Mouse (Mus musculus) limb, embryonic 12.5 days (tissue): ENCODE data around the gene Zfp503. TPM values are rescaled to one million over a fixed set of nuclear protein-coding genes. Genes with fewer than 3 reads are reported as not detected.

Experiments used
- ATAC-seq: fragments of 200-750 bp; cut with Nextera tagmentation; 2 replicates; pipeline ENCODE4 v1.8.0; 2017; ENCODE audit warnings: low read depth, moderate TSS enrichment; ENCODE audit not compliant: insufficient number of reproducible peaks, insufficient read depth, low FRiP score, low TSS enrichment
- H3K27ac ChIP-seq: fragments of 300-500 bp; sonication (generic); 2 replicates; pipeline ENCODE4 v1.5.1; 2016; ENCODE audit warnings: mild to moderate bottlenecking, moderate library complexity
- H3K27me3 ChIP-seq: fragments of 300-500 bp; sonication (generic); 2 replicates; pipeline ENCODE4 v1.6.1; 2016; ENCODE audit warnings: mild to moderate bottlenecking, moderate library complexity
- H3K36me3 ChIP-seq: fragments of 300-500 bp; sonication (generic); 2 replicates; pipeline ENCODE4 v1.6.1; 2016; ENCODE audit warnings: mild to moderate bottlenecking, moderate library complexity
- H3K4me1 ChIP-seq: fragments of 300-500 bp; sonication (generic); replicated peaks from 2 replicates; pipeline ENCODE4 v1.6.1; 2016
- H3K4me2 ChIP-seq: fragments of 300-500 bp; sonication (generic); 2 replicates; pipeline ENCODE4 v1.6.1; 2016; ENCODE audit warnings: mild to moderate bottlenecking, moderate library complexity
- H3K4me3 ChIP-seq: fragments of 300-500 bp; sonication (generic); replicated peaks from 2 replicates; pipeline ENCODE4 v1.5.1; 2016; ENCODE audit warnings: mild to moderate bottlenecking
- H3K9ac ChIP-seq: fragments of 300-500 bp; sonication (generic); replicated peaks from 2 replicates; pipeline ENCODE4 v1.6.1; 2016; ENCODE audit warnings: mild to moderate bottlenecking, moderate library complexity
- H3K9me3 ChIP-seq: fragments of 300-500 bp; sonication (generic); 2 replicates; pipeline ENCODE4 v1.6.1; 2016; ENCODE audit warnings: mild to moderate bottlenecking, moderate library complexity
- WGBS: fragments of 180-500 bp; shearing (Covaris S2); methylation state at CpG from one replicate; pipeline ENCODE4 v1.1.7; 2016; 5-methylcytosine and 5-hydroxymethylcytosine counted together
- polyA plus RNA-seq: library from polyadenylated mRNA; unstranded; fragments of >200 nt; fragmentation: Nextera tagmentation; extraction: Ambion mirVana; gene quantifications from 2 replicates; pipeline ENCODE4 v1.2.1, GENCODE M21; 2016

Gene Zfp503
- polyA plus RNA-seq, 1 experiment from 2014 or later, result 47.1 TPM

GRCm38 (mm10) chr14:21992321-21992885 is 3.0 kb upstream of the Zfp503 start:
- no peak overlapping the region for H3K9ac ChIP-seq
- H3K36me3 ChIP-seq, result no peaks in the 10 kb centered on the region
- 34% methylated on average over 4 of the region's 4 CpGs for WGBS
- no peak for ATAC-seq
- no peak overlapping the region for H3K27ac ChIP-seq
- no peaks in the 10 kb centered on the region for H3K9me3 ChIP-seq
- peaks cover 73% of the 10 kb centered on the region for H3K27me3 ChIP-seq
- H3K4me2 ChIP-seq, result peak overlapping the region; percentile 86
- peaks cover 61% of the 10 kb centered on the region for H3K4me1 ChIP-seq
- H3K4me3 ChIP-seq, result peak overlapping the region; percentile 89

DNA sequence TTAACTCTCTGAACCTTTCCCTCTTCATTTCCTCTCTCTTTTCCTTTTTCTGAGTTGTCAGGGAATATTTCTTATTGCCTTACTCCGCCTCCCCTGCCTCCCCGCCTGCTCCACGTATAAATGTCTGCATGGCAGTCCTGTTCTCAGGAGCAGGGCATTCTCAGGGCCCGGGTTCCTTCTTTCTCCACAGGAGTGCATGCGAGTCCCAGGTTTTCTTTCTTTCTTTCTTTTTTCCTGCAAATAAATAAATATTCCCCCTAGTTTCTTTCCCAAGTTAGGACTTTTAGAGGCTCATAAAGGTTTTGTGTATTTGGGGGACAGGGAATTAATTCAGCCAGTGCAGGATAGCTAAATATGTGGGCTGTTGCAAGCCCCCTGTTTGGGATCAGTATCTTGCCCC is 2.5 kb upstream of the Zfp503 start:
- H3K9me3 ChIP-seq, result no peaks in the 10 kb centered on the region
- peaks cover 61% of the 10 kb centered on the region for H3K4me1 ChIP-seq
- H3K4me3 ChIP-seq, result peak overlapping the region; percentile 89
- peaks cover 70% of the 10 kb centered on the region for H3K27me3 ChIP-seq
- H3K27ac ChIP-seq, result no peak overlapping the region
- H3K9ac ChIP-seq, result no peak overlapping the region
- WGBS, result 7% methylated on average over 5 of the region's 5 CpGs
- no peaks in the 10 kb centered on the region for H3K36me3 ChIP-seq
- H3K4me2 ChIP-seq, result peak overlapping the region; percentile 86
- no peak for ATAC-seq

GRCm38 (mm10) chr14:21991251-21991780 is 1.9 kb upstream of the Zfp503 start:
- WGBS, result under 1% methylated on average over 26 of the region's 26 CpGs
- H3K27me3 ChIP-seq, result peaks cover 65% of the 10 kb centered on the region
- H3K4me3 ChIP-seq, result peak overlapping the region; percentile 89
- no peak for ATAC-seq
- H3K9ac ChIP-seq, result peak overlapping the region; percentile 58
- H3K9me3 ChIP-seq, result no peaks in the 10 kb centered on the region
- H3K27ac ChIP-seq, result peak overlapping the region; percentile 29; the same call in 1 of the 2 replicates
- peak overlapping the region; percentile 86 for H3K4me2 ChIP-seq
- H3K4me1 ChIP-seq, result peaks cover 61% of the 10 kb centered on the region
- no peaks in the 10 kb centered on the region for H3K36me3 ChIP-seq

- peaks cover 63% of the 10 kb centered on the region for H3K4me1 ChIP-seq
- no peaks in the 10 kb centered on the region for H3K9me3 ChIP-seq
- peak overlapping the region; percentile 89 for H3K4me3 ChIP-seq
- H3K36me3 ChIP-seq, result peaks cover 7% of the 10 kb centered on the region
- no peak for ATAC-seq
- 1% methylated on average over 31 of the region's 31 CpGs for WGBS
- peaks cover 64% of the 10 kb centered on the region for H3K27me3 ChIP-seq
- H3K27ac ChIP-seq, result peak overlapping the region; percentile 85
- H3K9ac ChIP-seq, result peak overlapping the region; percentile 61
- peak overlapping the region; percentile 86 for H3K4me2 ChIP-seq
These were observed 1.1 kb upstream of the Zfp503 start for GRCm38 (mm10) chr14:21990321-21991021.

DNA sequence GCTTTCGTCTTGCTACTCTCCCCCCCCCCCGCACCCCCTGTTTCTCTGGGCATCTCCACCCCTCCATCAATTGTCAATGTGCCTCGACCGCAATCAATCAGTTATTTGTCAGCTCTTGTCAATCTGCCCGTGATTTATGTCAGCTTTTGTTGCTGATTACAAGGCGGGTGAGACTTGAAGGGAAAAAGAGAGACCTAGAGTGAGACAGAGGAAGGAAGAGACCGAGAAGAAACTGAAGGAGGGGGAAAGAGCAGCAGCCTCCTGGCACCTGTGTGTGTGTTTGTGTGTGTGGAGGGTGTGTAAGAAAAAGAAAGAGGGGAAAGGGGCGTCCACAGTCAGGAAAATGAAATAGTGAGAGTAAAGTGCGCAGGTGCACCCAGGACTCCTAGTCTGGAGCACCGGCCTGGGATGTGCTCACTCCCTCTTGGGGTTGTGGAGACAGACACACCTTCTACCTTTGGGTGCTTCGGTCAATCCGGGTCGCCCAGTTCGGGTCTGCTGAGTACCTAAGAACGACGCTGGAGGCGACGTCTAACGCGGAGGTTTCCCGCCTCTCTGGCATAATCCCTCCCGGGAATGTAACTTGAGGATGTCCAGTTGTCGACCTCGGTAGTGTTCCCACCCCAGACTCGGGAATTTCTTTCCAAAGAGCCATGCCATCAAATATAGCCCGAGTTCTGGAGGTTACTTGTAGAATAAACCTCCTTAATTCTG is 667 bp downstream of the Zfp503 start:
- peak overlapping the region; percentile 86 for H3K4me2 ChIP-seq
- peak overlapping the region; percentile 61 for H3K9ac ChIP-seq
- H3K9me3 ChIP-seq, result no peaks in the 10 kb centered on the region
- peaks cover 56% of the 10 kb centered on the region for H3K27me3 ChIP-seq
- H3K4me3 ChIP-seq, result peak overlapping the region; percentile 89
- peak overlapping the region; percentile 85 for H3K27ac ChIP-seq
- H3K36me3 ChIP-seq, result peaks cover 19% of the 10 kb centered on the region
- H3K4me1 ChIP-seq, result peaks cover 54% of the 10 kb centered on the region
- ATAC-seq, result no peak
- WGBS, result under 1% methylated on average over 26 of the region's 26 CpGs

- H3K4me1 ChIP-seq, result peaks cover 54% of the 10 kb centered on the region
- peak overlapping the region; percentile 98 for H3K27ac ChIP-seq
- under 1% methylated on average over 74 of the region's 74 CpGs for whole genome bisulfite sequencing
- no peaks in the 10 kb centered on the region for H3K9me3 ChIP-seq
- H3K4me2 ChIP-seq, result peak overlapping the region; percentile 86
- H3K36me3 ChIP-seq, result peaks cover 20% of the 10 kb centered on the region
- H3K9ac ChIP-seq, result peak overlapping the region; percentile 97
- peaks cover 51% of the 10 kb centered on the region for H3K27me3 ChIP-seq
- H3K4me3 ChIP-seq, result peak overlapping the region; percentile 89
- ATAC-seq, result peak; percentile 66
These were observed 1.5 kb downstream of the Zfp503 start for GRCm38 (mm10) chr14:21987660-21988576.

GRCm38 (mm10) chr14:21986733-21987659 is 2.4 kb downstream of the Zfp503 start:
- peaks cover 53% of the 10 kb centered on the region for H3K27me3 ChIP-seq
- under 1% methylated on average over 60 of the region's 61 CpGs for WGBS

DNA sequence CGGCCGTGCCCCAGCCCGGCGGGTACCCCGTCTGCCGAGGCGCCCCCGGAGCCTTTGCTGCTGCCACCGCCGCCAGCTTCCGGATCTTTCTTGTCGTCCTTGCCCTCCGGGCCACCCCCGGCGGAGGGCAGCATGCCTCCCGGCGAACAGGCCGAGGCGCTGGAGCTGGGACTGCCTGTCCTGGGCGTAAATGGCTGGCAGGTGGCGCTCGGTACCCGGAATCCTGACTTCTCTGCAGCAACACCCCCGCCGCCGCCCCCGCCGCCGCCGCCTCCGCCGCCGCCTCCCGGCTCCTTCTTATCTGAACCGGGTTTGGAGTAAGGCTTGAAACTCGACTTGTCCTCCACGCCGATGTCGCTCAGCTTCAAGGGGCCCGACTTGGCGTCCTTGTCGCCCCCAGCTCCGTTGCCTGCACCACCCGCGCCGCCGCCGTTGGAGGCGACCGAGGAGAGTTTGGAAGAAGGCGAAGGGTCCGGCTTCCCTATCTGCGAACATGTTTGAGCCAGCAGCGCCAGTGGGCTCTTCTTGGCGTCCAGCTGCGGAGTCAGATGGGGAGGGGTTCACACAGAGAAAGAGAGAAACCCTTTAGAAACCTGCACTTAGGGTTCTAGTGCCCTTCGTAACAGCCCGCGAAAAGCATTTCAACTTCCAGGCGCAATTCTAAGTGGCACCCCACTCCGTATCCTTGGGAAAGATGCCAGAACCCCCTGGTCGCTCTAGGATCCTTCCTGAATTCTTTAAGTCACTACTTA is 3.2 kb downstream of the Zfp503 start:
- H3K4me1 ChIP-seq, result peaks cover 57% of the 10 kb centered on the region
- H3K9ac ChIP-seq, result peak overlapping the region; percentile 97
- peak overlapping the region; percentile 98 for H3K27ac ChIP-seq
- ATAC-seq, result no peak
- under 1% methylated on average over 58 of the region's 62 CpGs for WGBS
- H3K9me3 ChIP-seq, result no peaks in the 10 kb centered on the region
- H3K36me3 ChIP-seq, result peaks cover 23% of the 10 kb centered on the region
- peak overlapping the region; percentile 86 for H3K4me2 ChIP-seq
- H3K4me3 ChIP-seq, result peak overlapping the region; percentile 89
- peaks cover 51% of the 10 kb centered on the region for H3K27me3 ChIP-seq

More at GRCm38 (mm10) chr14:21986733-21987659, 2.4 kb downstream of the Zfp503 start:
- H3K4me2 ChIP-seq, result peak overlapping the region; percentile 86
- peaks cover 59% of the 10 kb centered on the region for H3K4me1 ChIP-seq
- H3K27ac ChIP-seq, result peak overlapping the region; percentile 98
- ATAC-seq, result peak; percentile 9; the same call in 1 of the 2 replicates
- H3K9me3 ChIP-seq, result no peaks in the 10 kb centered on the region
- peak overlapping the region; percentile 97 for H3K9ac ChIP-seq
- peak overlapping the region; percentile 89 for H3K4me3 ChIP-seq
- peaks cover 23% of the 10 kb centered on the region for H3K36me3 ChIP-seq

DNA sequence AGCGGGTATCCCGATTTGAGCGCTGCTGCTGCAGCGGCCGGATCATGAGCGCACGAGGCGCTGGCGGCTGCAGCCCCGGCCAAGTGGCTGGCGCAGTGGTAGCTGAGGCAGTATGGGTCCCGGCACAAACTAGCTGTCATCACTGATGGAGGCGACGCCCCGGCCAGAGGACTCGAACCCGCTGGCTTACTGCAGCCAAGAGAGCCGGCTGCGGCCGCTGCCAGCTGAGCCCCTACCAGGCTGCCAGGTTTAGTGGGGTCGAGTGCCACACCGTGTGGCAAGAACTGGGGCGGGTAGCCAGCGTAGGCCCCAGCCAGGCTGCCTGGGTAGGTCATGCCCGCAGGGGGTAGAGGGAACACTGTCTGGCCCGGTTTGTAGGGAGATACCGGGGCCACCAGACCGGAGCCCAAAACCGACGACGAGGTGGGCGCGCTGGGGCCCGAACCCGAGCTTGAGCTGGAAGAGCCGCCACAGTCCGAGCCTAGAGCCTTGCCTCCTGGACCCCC is 3.9 kb downstream of the Zfp503 start:
- no peaks in the 10 kb centered on the region for H3K9me3 ChIP-seq
- H3K27ac ChIP-seq, result peak overlapping the region; percentile 98
- peaks cover 48% of the 10 kb centered on the region for H3K27me3 ChIP-seq
- H3K9ac ChIP-seq, result peak overlapping the region; percentile 97
- H3K4me3 ChIP-seq, result peak overlapping the region; percentile 89
- peak overlapping the region; percentile 86 for H3K4me2 ChIP-seq
- peaks cover 52% of the 10 kb centered on the region for H3K4me1 ChIP-seq
- peaks cover 23% of the 10 kb centered on the region for H3K36me3 ChIP-seq
- under 1% methylated on average over 37 of the region's 37 CpGs for WGBS
- no peak for ATAC-seq
